Mouse (Mus musculus) ES-Bruce4 (cell line): ENCODE measurements around the gene Dpy19l1.

Experiments
- CTCF ChIP-seq: IDR thresholded peaks from one replicate; pipeline ENCODE4 v1.8.1; 2011; ENCODE audit warnings: low read depth, low read length
- POLR2A ChIP-seq: IDR thresholded peaks from one replicate; pipeline ENCODE4 v1.8.1; 2011; ENCODE audit warnings: low read length; ENCODE audit not compliant: insufficient read depth

DNA sequence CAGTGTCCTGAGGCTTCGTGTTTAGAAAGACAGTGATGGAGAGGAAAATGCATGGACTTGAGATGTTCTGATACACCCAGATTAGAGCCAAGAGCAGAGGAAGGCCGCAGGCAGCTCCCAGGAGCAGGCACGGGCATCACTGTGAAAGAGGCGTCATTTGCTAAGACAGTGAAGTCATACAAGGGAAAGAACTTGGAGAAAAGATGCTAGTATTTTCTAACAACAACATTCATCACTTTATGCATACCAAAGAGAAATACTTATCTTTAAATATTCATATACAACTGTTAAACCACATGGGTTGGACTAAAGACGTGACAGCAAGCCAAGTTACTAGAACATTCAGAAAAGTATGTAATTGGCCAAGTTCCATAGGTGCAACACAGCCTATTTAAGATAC, 35.8 kb downstream of the Dpy19l1 start:
- no peak for TF ChIP-seq POLR2A
- TF ChIP-seq CTCF, result no peak
